Mouse (Mus musculus) liver, embryonic 12.5 days (tissue): ENCODE data around the gene Nxpe2. TPM values are rescaled to one million over a fixed set of nuclear protein-coding genes. Genes with fewer than 3 reads are reported as not detected.
"Not testable (repeated sequence)": the region's sequence is repeated elsewhere in the genome, so short reads cannot be mapped to it uniquely, and the experiment has no call there.

ENCODE experiments used
- ATAC-seq: fragments of 200-750 bp; cut with Nextera tagmentation; 2 replicates; pipeline ENCODE4 v1.8.0; 2017; ENCODE audit warnings: moderate number of reproducible peaks, mild to moderate bottlenecking, moderate library complexity
- H3K27ac ChIP-seq: fragments of 300-500 bp; sonication (generic); 2 replicates; pipeline ENCODE4 v1.5.1; 2016; ENCODE audit warnings: mild to moderate bottlenecking
- H3K27me3 ChIP-seq: fragments of 300-500 bp; sonication (generic); replicated peaks from 2 replicates; pipeline ENCODE4 v1.6.1; 2016; ENCODE audit warnings: mild to moderate bottlenecking, moderate library complexity
- H3K36me3 ChIP-seq: fragments of 300-500 bp; sonication (generic); 2 replicates; pipeline ENCODE4 v1.6.1; 2016; ENCODE audit warnings: mild to moderate bottlenecking, moderate library complexity
- H3K4me1 ChIP-seq: fragments of 300-500 bp; sonication (generic); 2 replicates; pipeline ENCODE4 v1.6.1; 2016
- H3K4me2 ChIP-seq: fragments of 300-500 bp; sonication (generic); 2 replicates; pipeline ENCODE4 v1.6.1; 2016; ENCODE audit warnings: mild to moderate bottlenecking, moderate library complexity
- H3K4me3 ChIP-seq: fragments of 300-500 bp; sonication (generic); 2 replicates; pipeline ENCODE4 v1.5.1; 2016; ENCODE audit warnings: mild to moderate bottlenecking, moderate library complexity
- H3K9ac ChIP-seq: fragments of 300-500 bp; sonication (generic); 2 replicates; pipeline ENCODE4 v1.6.1; 2016; ENCODE audit warnings: mild to moderate bottlenecking, moderate library complexity
- H3K9me3 ChIP-seq: fragments of 300-500 bp; sonication (generic); replicated peaks from 2 replicates; pipeline ENCODE4 v1.6.1; 2016; ENCODE audit warnings: mild to moderate bottlenecking, moderate library complexity
- WGBS: fragments of 180-500 bp; shearing (Covaris S2); methylation state at CpG from one replicate; pipeline ENCODE4 v1.1.7; 2016; ENCODE audit not compliant: insufficient replicate concordance; 5-methylcytosine and 5-hydroxymethylcytosine counted together
- polyA plus RNA-seq: library from polyadenylated mRNA; unstranded; fragments of >200 nt; fragmentation: Nextera tagmentation; extraction: Ambion mirVana; gene quantifications from 2 replicates; pipeline ENCODE4 v1.2.1, GENCODE M21; 2016

Gene Nxpe2
- polyA plus RNA-seq, 1 experiment from 2014 or later, result 130 TPM

GRCm38 (mm10) chr9:48345866-48346265, 7.4 kb downstream of the Nxpe2 start:
- Histone ChIP-seq H3K27me3 (no peaks in the 10 kb centered on the region), H3K4me3 (no peak overlapping the region), H3K4me2 (no peak overlapping the region), H3K36me3 (no peaks in the 10 kb centered on the region), H3K9ac (no peak overlapping the region), H3K9me3 (no peaks in the 10 kb centered on the region), H3K4me1 (peaks cover 21% of the 10 kb centered on the region), H3K27ac (no peak overlapping the region)
- no peak for ATAC-seq
- WGBS, result 76% methylated on average over 3 of the region's 3 CpGs

- H3K36me3 ChIP-seq, result no peaks in the 10 kb centered on the region
- no peak overlapping the region for H3K27ac ChIP-seq
- H3K9me3 ChIP-seq, result no peaks in the 10 kb centered on the region
- peaks cover 22% of the 10 kb centered on the region for H3K4me1 ChIP-seq
- H3K4me2 ChIP-seq, result no peak overlapping the region
- H3K27me3 ChIP-seq, result no peaks in the 10 kb centered on the region
- no peak overlapping the region for H3K9ac ChIP-seq
- ATAC-seq, result no peak
- 79% methylated on average over 9 of the region's 9 CpGs for WGBS
- no peak overlapping the region for H3K4me3 ChIP-seq
Observed at GRCm38 (mm10) chr9:48345456-48345855, 7.8 kb downstream of the Nxpe2 start.

- peak; percentile 97 for ATAC-seq
- WGBS, result 32% methylated on average over 10 of the region's 10 CpGs
Observed at GRCm38 (mm10) chr9:48340708-48341380, 12.4 kb downstream of the Nxpe2 start.

GRCm38 (mm10) chr9:48339563-48339962, 13.7 kb downstream of the Nxpe2 start:
- 35% methylated on average over 5 of the region's 5 CpGs for WGBS
- Histone ChIP-seq H3K4me3 (peak overlapping the region; percentile 81), H3K4me2 (peak overlapping the region; percentile 78), H3K27me3 (no peaks in the 10 kb centered on the region), H3K36me3 (peaks cover 47% of the 10 kb centered on the region), H3K4me1 (peaks cover 51% of the 10 kb centered on the region), H3K9ac (peak overlapping the region; percentile 95), H3K9me3 (no peaks in the 10 kb centered on the region), H3K27ac (peak overlapping the region; percentile 97)
- no peak for ATAC-seq

More at GRCm38 (mm10) chr9:48340708-48341380, 12.4 kb downstream of the Nxpe2 start:
- peak overlapping the region; percentile 81 for H3K4me3 ChIP-seq
- peak overlapping the region; percentile 97 for H3K27ac ChIP-seq
- no peaks in the 10 kb centered on the region for H3K27me3 ChIP-seq
- peak overlapping the region; percentile 78 for H3K4me2 ChIP-seq
- peaks cover 35% of the 10 kb centered on the region for H3K36me3 ChIP-seq
- peaks cover 40% of the 10 kb centered on the region for H3K4me1 ChIP-seq
- H3K9ac ChIP-seq, result peak overlapping the region; percentile 95
- H3K9me3 ChIP-seq, result no peaks in the 10 kb centered on the region

GRCm38 (mm10) chr9:48338783-48339455, 14.3 kb downstream of the Nxpe2 start:
- H3K9ac ChIP-seq, result peak overlapping the region; percentile 95
- peak overlapping the region; percentile 81 for H3K4me3 ChIP-seq
- no peaks in the 10 kb centered on the region for H3K9me3 ChIP-seq
- peak overlapping the region; percentile 78 for H3K4me2 ChIP-seq
- WGBS, result 16% methylated on average over 4 of the region's 4 CpGs
- peaks cover 57% of the 10 kb centered on the region for H3K4me1 ChIP-seq
- no peaks in the 10 kb centered on the region for H3K27me3 ChIP-seq
- peak; percentile 50 for ATAC-seq
- H3K36me3 ChIP-seq, result peaks cover 54% of the 10 kb centered on the region
- H3K27ac ChIP-seq, result peak overlapping the region; percentile 97

GRCm38 (mm10) chr9:48329597-48329996, 23.7 kb downstream of the Nxpe2 start:
- H3K4me1 ChIP-seq, result peaks cover 28% of the 10 kb centered on the region
- H3K4me3 ChIP-seq, result no peak overlapping the region
- ATAC-seq, result no peak
- WGBS, result 88% methylated on average over 7 of the region's 7 CpGs
- no peak overlapping the region for H3K9ac ChIP-seq
- peaks cover 92% of the 10 kb centered on the region for H3K36me3 ChIP-seq
- H3K4me2 ChIP-seq, result no peak overlapping the region
- H3K27ac ChIP-seq, result no peak overlapping the region
- no peaks in the 10 kb centered on the region for H3K9me3 ChIP-seq
- no peaks in the 10 kb centered on the region for H3K27me3 ChIP-seq

GRCm38 (mm10) chr9:48326338-48326737, 26.9 kb downstream of the Nxpe2 start:
- Histone ChIP-seq H3K9me3 (no peaks in the 10 kb centered on the region), H3K9ac (no peak overlapping the region), H3K36me3 (peaks cover 94% of the 10 kb centered on the region), H3K4me1 (peaks cover 9% of the 10 kb centered on the region; the same call in 1 of the 2 replicates), H3K27ac (no peak overlapping the region), H3K27me3 (no peaks in the 10 kb centered on the region), H3K4me3 (no peak overlapping the region), H3K4me2 (no peak overlapping the region)
- 78% methylated on average over 9 of the region's 9 CpGs for WGBS
- ATAC-seq, result no peak

GRCm38 (mm10) chr9:48315825-48316224, 37.4 kb downstream of the Nxpe2 start:
- no peak overlapping the region for H3K4me2 ChIP-seq
- no peaks in the 10 kb centered on the region for H3K27me3 ChIP-seq
- peaks cover 26% of the 10 kb centered on the region for H3K36me3 ChIP-seq
- H3K27ac ChIP-seq, result no peak overlapping the region
- H3K4me1 ChIP-seq, result no peaks in the 10 kb centered on the region
- no peak overlapping the region for H3K9ac ChIP-seq
- no peak overlapping the region for H3K4me3 ChIP-seq
- H3K9me3 ChIP-seq, result no peaks in the 10 kb centered on the region
- ATAC-seq, result no peak
- WGBS, result 80% methylated on average over 1 of the region's 1 CpGs

GRCm38 (mm10) chr9:48314194-48314593, 39.1 kb downstream of the Nxpe2 start:
- Histone ChIP-seq H3K4me2 (no peak overlapping the region), H3K9me3 (no peaks in the 10 kb centered on the region), H3K27ac (0 out of 2 replicates have a peak overlapping the region, but pooled peaks have one; percentile 20), H3K36me3 (peaks cover 11% of the 10 kb centered on the region), H3K27me3 (no peaks in the 10 kb centered on the region), H3K9ac (no peak overlapping the region), H3K4me1 (no peaks in the 10 kb centered on the region), H3K4me3 (no peak overlapping the region)
- WGBS, result 56% methylated on average over 3 of the region's 3 CpGs
- ATAC-seq, result no peak

- Histone ChIP-seq H3K4me2 (no peak overlapping the region), H3K36me3 (no peaks in the 10 kb centered on the region), H3K27ac (no peak overlapping the region), H3K27me3 (no peaks in the 10 kb centered on the region), H3K4me3 (no peak overlapping the region), H3K9ac (no peak overlapping the region), H3K4me1 (no peaks in the 10 kb centered on the region), H3K9me3 (no peaks in the 10 kb centered on the region)
- no peak for ATAC-seq
- 84% methylated on average over 5 of the region's 5 CpGs for WGBS
Observed at GRCm38 (mm10) chr9:48311241-48311640, 42.0 kb downstream of the Nxpe2 start.

- ATAC-seq, H3K9ac ChIP-seq, H3K27ac ChIP-seq, H3K27me3 ChIP-seq, H3K9me3 ChIP-seq, H3K4me3 ChIP-seq, H3K36me3 ChIP-seq, H3K4me2 ChIP-seq, H3K4me1 ChIP-seq: not testable (repeated sequence)
- 58% methylated on average over 5 of the region's 5 CpGs for WGBS
Observed at GRCm38 (mm10) chr9:48303564-48303963, 49.7 kb downstream of the Nxpe2 start.

- Histone ChIP-seq H3K4me3 (no peak overlapping the region), H3K4me2 (no peak overlapping the region), H3K4me1 (no peaks in the 10 kb centered on the region), H3K9me3 (no peaks in the 10 kb centered on the region), H3K27ac (no peak overlapping the region), H3K36me3 (no peaks in the 10 kb centered on the region), H3K27me3 (no peaks in the 10 kb centered on the region), H3K9ac (no peak overlapping the region)
- no peak for ATAC-seq
- WGBS, result 72% methylated on average over 7 of the region's 7 CpGs
Observed at GRCm38 (mm10) chr9:48298983-48299382, 54.3 kb downstream of the Nxpe2 start.
